Mouse (Mus musculus) cerebellum, postnatal 4 days (tissue): ENCODE measurements around the gene Hrg.
"Not testable (repeated sequence)": the region's sequence is repeated elsewhere in the genome, so short reads cannot be mapped to it uniquely, and the experiment has no call there.

Experiments used
- DNase-seq, 2 experiments: peaks; one replicate each; pipeline ENCODE4 v3.0.0; 2022; ENCODE audit warnings: low spot score in 2 of 2, mixed read lengths in 1 of 2

The Hrg gene

DNA sequence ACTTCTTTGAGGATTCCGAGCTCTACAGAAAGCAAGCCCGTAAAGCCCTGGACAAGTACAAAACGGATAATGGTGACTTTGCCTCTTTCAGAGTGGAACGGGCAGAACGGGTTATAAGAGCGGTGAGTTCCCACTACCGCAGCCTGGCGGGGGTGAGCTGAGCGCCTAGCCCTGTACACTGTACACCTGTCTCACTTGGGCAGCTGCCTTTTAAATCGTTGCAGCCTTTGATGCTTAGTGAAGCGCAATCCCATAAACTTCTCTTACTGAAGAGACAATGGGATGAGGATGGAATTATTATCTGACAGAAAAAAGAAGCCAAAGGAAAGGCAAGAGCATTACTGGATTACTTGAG, 5.2 kb downstream of the Hrg start:
- DNase-seq = no peak

DNA sequence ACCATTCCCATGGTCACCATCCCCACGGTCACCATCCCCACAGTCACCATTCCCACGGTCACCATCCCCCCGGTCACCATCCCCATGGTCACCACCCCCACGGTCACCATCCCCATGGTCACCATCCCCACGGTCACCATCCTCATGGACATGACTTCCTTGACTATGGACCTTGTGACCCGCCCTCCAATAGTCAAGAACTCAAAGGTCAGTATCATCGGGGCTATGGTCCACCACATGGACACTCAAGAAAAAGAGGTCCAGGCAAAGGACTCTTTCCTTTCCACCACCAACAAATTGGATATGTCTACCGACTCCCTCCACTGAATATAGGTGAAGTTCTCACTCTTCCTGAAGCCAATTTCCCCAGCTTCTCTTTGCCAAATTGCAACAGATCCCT, 10.2 kb downstream of the Hrg start:
- DNase-seq = no peak

DNA sequence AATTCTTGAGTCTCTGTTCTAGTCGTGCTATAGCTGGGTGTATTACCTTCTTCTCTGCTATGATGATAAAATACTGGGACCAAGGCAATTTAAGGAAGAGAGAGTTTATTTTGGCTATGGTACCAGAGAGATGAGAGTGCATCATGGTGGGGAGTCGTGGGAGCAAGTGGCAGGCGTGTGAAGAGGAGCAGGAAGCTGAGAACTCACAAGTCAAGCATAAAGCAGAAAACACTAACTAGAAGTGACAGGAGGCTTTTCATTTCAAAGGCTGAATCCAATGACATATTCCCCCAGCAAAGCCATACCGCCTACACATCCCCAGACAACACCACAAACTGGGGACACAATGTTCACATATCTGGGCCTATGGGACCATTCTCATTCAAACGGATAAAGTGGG, 11.4 kb downstream of the Hrg start:
- no peak for DNase-seq

GRCm38 (mm10) chr16:22963293-22963692, 12.4 kb downstream of the Hrg start:
- DNase-seq = no peak

DNA sequence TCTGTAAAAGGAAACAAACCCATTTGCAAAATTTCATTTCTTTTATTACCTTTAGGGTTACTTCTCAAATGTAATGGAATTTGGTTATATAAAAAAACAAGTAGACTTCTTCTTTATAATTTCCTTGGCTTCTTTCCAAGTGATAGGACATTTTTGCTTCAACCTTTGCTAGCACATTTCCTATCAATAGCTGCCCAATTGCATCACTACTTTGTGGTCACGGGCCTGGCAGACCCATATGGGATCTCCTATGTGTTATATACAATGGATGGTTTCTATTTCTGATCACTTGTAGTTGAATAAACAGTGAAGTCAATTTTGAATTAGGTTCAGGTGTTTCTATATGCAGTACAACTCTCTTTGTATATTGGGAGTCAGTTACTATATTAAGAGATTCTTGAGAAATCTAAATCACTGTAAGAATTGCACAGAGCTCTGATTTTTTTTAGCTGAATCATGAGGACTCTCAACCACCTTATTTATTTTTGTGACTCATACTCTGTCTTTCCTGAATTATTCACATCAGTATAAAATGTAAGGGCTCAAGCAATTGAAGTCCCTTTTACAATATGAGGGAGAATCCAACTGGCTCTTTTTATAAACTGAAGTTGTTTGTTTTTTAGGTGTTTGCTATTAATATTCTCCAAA, 16.6 kb downstream of the Hrg start:
- DNase-seq = no peak

GRCm38 (mm10) chr16:22996951-22997350, 46.1 kb downstream of the Hrg start:
- DNase-seq = not testable (repeated sequence)
